Mouse (Mus musculus): ENCODE results near the gene Crb2. TPM values are rescaled to one million over a fixed set of nuclear protein-coding genes. Genes with fewer than 3 reads are reported as not detected.

Crb2 gene
- total and polyA plus RNA-seq, 3 experiments: 0.07 to 0.13 TPM; not detected in 1

GRCm38 (mm10) chr2:37757016-37757415 is 19.0 kb upstream of the Crb2 start:
- in situ Hi-C loops (cut with MboI; ENCODE audit: low pct_ligation_motif_present, low pct_unique_long_range_greater_than_20kb, low sequenced_read_pairs) (no loop called here), dilution Hi-C loops (cut with MboI; ENCODE audit: extremely low pct_ligation_motif_present, extremely low pct_unique_long_range_greater_than_20kb, low sequenced_read_pairs) (no loop called here)
- H3K27me3 ChIP-seq (replicated peaks): no peaks in the 10 kb centered on the region

GRCm38 (mm10) chr2:37757784-37758183 is 18.3 kb upstream of the Crb2 start:
- Histone ChIP-seq H3K79me2 (replicated peaks; ENCODE audit: control insufficient read depth, extremely low read depth, insufficient read depth, poor library complexity, severe bottlenecking) (no peaks in the 10 kb centered on the region), H3K9me3 (replicated peaks; ENCODE audit: low read length) (no peaks in the 10 kb centered on the region), H3K27me3 (replicated peaks) (no peaks in the 10 kb centered on the region), H3K36me3 (replicated peaks in 1 of 2; ENCODE audit: control insufficient read depth in 1 of 2, insufficient read depth in 1 of 2, low read length in 1 of 2) (no peaks in the 10 kb centered on the region), H3K9ac (ENCODE audit: insufficient read depth, low read depth) (peak overlapping the region; percentile 73), H3K27ac (ENCODE audit: insufficient read depth, low read depth) (peak overlapping the region; percentile 88), H3K4me3 (replicated peaks in 1 of 3; ENCODE audit: low read depth in 2 of 3, low read length in 2 of 3, poor library complexity in 1 of 3) (peak overlapping the region in 1 of 3 experiments; percentile 15), H3K4me2 (ENCODE audit: insufficient read depth, low read depth, poor library complexity, severe bottlenecking) (peak overlapping the region; percentile 76), H3K4me1 (ENCODE audit: control insufficient read depth in 1 of 2, insufficient read depth in 2 of 2) (peaks cover 27 to 47% of the 10 kb centered on the region in 2 experiments)
- dilution Hi-C loops (cut with MboI; ENCODE audit: extremely low pct_ligation_motif_present, extremely low pct_unique_long_range_greater_than_20kb, low sequenced_read_pairs) (no loop called here), in situ Hi-C loops (cut with MboI; ENCODE audit: low pct_ligation_motif_present, low pct_unique_long_range_greater_than_20kb, low sequenced_read_pairs) (no loop called here)
- TF ChIP-seq BHLHE40 (IDR thresholded peaks at IDR 0.05; ENCODE audit: low read depth, low read length): no peak
- no peak for TF ChIP-seq PAX5 (IDR thresholded peaks at IDR 0.05; ENCODE audit: low read length)
- no peak for TF ChIP-seq ZMIZ1 (IDR thresholded peaks at IDR 0.05; ENCODE audit: low read depth, low read length)
- TF ChIP-seq TBP (conservative IDR thresholded peaks at IDR 0.05; ENCODE audit: low read depth, low read length): no peak
- no peak for TF ChIP-seq MAFK (IDR thresholded peaks at IDR 0.05; ENCODE audit: insufficient replicate concordance, low read length)
- no peak for TF ChIP-seq USF1 (IDR thresholded peaks at IDR 0.05; ENCODE audit: low read depth, low read length)
- no peak for TF ChIP-seq MYC (IDR thresholded peaks at IDR 0.05; ENCODE audit: low read depth, low read length)
- no peak for TF ChIP-seq KAT2A (IDR thresholded peaks at IDR 0.05; ENCODE audit: insufficient replicate concordance, low read length)
- no peak for TF ChIP-seq SIN3A (IDR thresholded peaks at IDR 0.05; ENCODE audit: low read length)
- TF ChIP-seq EP300 (IDR thresholded peaks at IDR 0.05; ENCODE audit: low read length): no peak
- TF ChIP-seq HCFC1 (IDR thresholded peaks at IDR 0.05; ENCODE audit: low read depth, low read length): no peak
- TF ChIP-seq E2F4 (IDR thresholded peaks at IDR 0.05; ENCODE audit: insufficient replicate concordance, low read depth, low read length): no peak
- TF ChIP-seq SMC3 (IDR thresholded peaks at IDR 0.05; ENCODE audit: low read depth, low read length): no peak
- DNase-seq (ENCODE audit: extremely low read depth): no peak

More at GRCm38 (mm10) chr2:37757016-37757415, 19.0 kb upstream of the Crb2 start:
- TF ChIP-seq CHD2 (IDR thresholded peaks at IDR 0.05; ENCODE audit: low read length) (no peak), MEF2A (IDR thresholded peaks at IDR 0.05; ENCODE audit: borderline replicate concordance, low read depth, low read length) (no peak), MAZ (IDR thresholded peaks at IDR 0.05; ENCODE audit: low read depth, low read length) (no peak), MAFK (IDR thresholded peaks at IDR 0.05; ENCODE audit: insufficient replicate concordance, low read length) (no peak), MAX (IDR thresholded peaks at IDR 0.05; ENCODE audit: low read length) (peak; percentile 89), ZC3H11A (IDR thresholded peaks at IDR 0.05; ENCODE audit: low read depth, low read length) (no peak), IRF4 (IDR thresholded peaks at IDR 0.05; ENCODE audit: low read depth, low read length) (peak; percentile 85), UBTF (IDR thresholded peaks at IDR 0.05; ENCODE audit: low read depth, low read length) (no peak), ZNF384 (IDR thresholded peaks at IDR 0.05; ENCODE audit: low read depth, low read length) (no peak), HCFC1 (IDR thresholded peaks at IDR 0.05; ENCODE audit: low read depth, low read length) (no peak), RAD21 (IDR thresholded peaks at IDR 0.05; ENCODE audit: low read depth, low read length) (no peak), CHD1 (IDR thresholded peaks at IDR 0.05; ENCODE audit: low read depth, low read length) (no peak), GABPA (IDR thresholded peaks at IDR 0.05; ENCODE audit: insufficient replicate concordance, low read depth, low read length) (no peak), EP300 (IDR thresholded peaks at IDR 0.05; ENCODE audit: low read length) (peak; percentile 74), ETS1 (conservative IDR thresholded peaks at IDR 0.05; ENCODE audit: low read depth, low read length) (peak; percentile 24; the same call in 1 of the 2 replicates), RCOR1 (conservative IDR thresholded peaks at IDR 0.05; ENCODE audit: low read depth, low read length) (no peak), ZKSCAN1 (IDR thresholded peaks at IDR 0.05; ENCODE audit: borderline replicate concordance, low read depth, low read length) (no peak), E2F4 (IDR thresholded peaks at IDR 0.05; ENCODE audit: insufficient replicate concordance, low read depth, low read length) (no peak), SMC3 (IDR thresholded peaks at IDR 0.05; ENCODE audit: low read depth, low read length) (no peak), NELFE (IDR thresholded peaks at IDR 0.05; ENCODE audit: low read depth, low read length) (no peak), TBP (conservative IDR thresholded peaks at IDR 0.05; ENCODE audit: low read depth, low read length) (peak; percentile 72; the same call in 1 of the 2 replicates), MXI1 (IDR thresholded peaks at IDR 0.05; ENCODE audit: low read depth, low read length) (peak; percentile 46; the same call in 1 of the 2 replicates), CTCF (conservative IDR thresholded peaks at IDR 0.05 in 1 of 2, IDR thresholded peaks at IDR 0.05 in 1 of 2; ENCODE audit: low read depth in 2 of 2, low read length in 2 of 2) (no peak), JUND (conservative IDR thresholded peaks at IDR 0.05; ENCODE audit: low read depth, low read length) (no peak), SIN3A (IDR thresholded peaks at IDR 0.05; ENCODE audit: low read length) (peak; percentile 44; the same call in 1 of the 2 replicates), JUN (IDR thresholded peaks at IDR 0.05; ENCODE audit: insufficient read depth, low read depth, low read length) (no peak), USF2 (conservative IDR thresholded peaks at IDR 0.05; ENCODE audit: low read depth, low read length) (no peak), KAT2A (IDR thresholded peaks at IDR 0.05; ENCODE audit: insufficient replicate concordance, low read length) (no peak), TCF12 (IDR thresholded peaks at IDR 0.05; ENCODE audit: low read depth, low read length) (peak; percentile 37; the same call in 1 of the 2 replicates), MYC (IDR thresholded peaks at IDR 0.05; ENCODE audit: low read depth, low read length) (peak; percentile 89), ZMIZ1 (IDR thresholded peaks at IDR 0.05; ENCODE audit: low read depth, low read length) (no peak), ELF1 (IDR thresholded peaks at IDR 0.05; ENCODE audit: low read depth, low read length) (peak; percentile 84), BHLHE40 (IDR thresholded peaks at IDR 0.05; ENCODE audit: low read depth, low read length) (peak; percentile 55), PAX5 (IDR thresholded peaks at IDR 0.05; ENCODE audit: low read length) (no peak), POLR2AphosphoS2 (IDR thresholded peaks at IDR 0.05; ENCODE audit: low read depth, low read length) (no peak), POLR2A (IDR thresholded peaks at IDR 0.05; ENCODE audit: low read depth, low read length) (peak; percentile 49; the same call in 1 of the 2 replicates), USF1 (IDR thresholded peaks at IDR 0.05; ENCODE audit: low read depth, low read length) (no peak), NRF1 (IDR thresholded peaks at IDR 0.05; ENCODE audit: low read depth, low read length) (no peak)
- peak; percentile 77 for DNase-seq (ENCODE audit: extremely low read depth)
- H3K27ac ChIP-seq (ENCODE audit: insufficient read depth, low read depth): peak overlapping the region; percentile 88
- peaks cover 32 to 53% of the 10 kb centered on the region in 2 experiments for H3K4me1 ChIP-seq (ENCODE audit: control insufficient read depth in 1 of 2, insufficient read depth in 2 of 2)
- H3K9me3 ChIP-seq (replicated peaks; ENCODE audit: low read length): no peaks in the 10 kb centered on the region
- H3K4me3 ChIP-seq (replicated peaks in 1 of 3; ENCODE audit: low read depth in 2 of 3, low read length in 2 of 3, poor library complexity in 1 of 3): no peak overlapping the region
- H3K36me3 ChIP-seq (replicated peaks in 1 of 2; ENCODE audit: control insufficient read depth in 1 of 2, insufficient read depth in 1 of 2, low read length in 1 of 2): no peaks in the 10 kb centered on the region
- no peaks in the 10 kb centered on the region for H3K79me2 ChIP-seq (replicated peaks; ENCODE audit: control insufficient read depth, extremely low read depth, insufficient read depth, poor library complexity, severe bottlenecking)
- H3K9ac ChIP-seq (ENCODE audit: insufficient read depth, low read depth): no peak overlapping the region
- no peak overlapping the region for H3K4me2 ChIP-seq (ENCODE audit: insufficient read depth, low read depth, poor library complexity, severe bottlenecking)

All from CH12.LX (cell line).